Comparison of ENCODE assay signal across 8 mouse cellular contexts in genomic region chr1:156718950-156719805, GRCm38 (mm10). TPM values are rescaled to one million over a fixed set of nuclear protein-coding genes. Genes with fewer than 3 reads are reported as not detected.
DNase-seq lines count a peak whose midpoint lies in the region; ATAC-seq and TF ChIP-seq lines count a peak whose summit lies in the region.

Gene Fam20b, minus strand, starts transcription at chr1:156719086.

- 1% methylated on average over 42 of the region's 47 CpGs for WGBS in cerebellum, adult 2 months
- under 1% methylated on average over 28 of the region's 47 CpGs for WGBS in lung, embryonic 16.5 days

- H3K79me2 ChIP-seq in MEL (ENCODE audit: control insufficient read depth, insufficient read depth, low read length, poor library complexity) = peaks cover 9% of the 10 kb centered on the region

- peak within 1 kb of the TSS; percentile 97 for H3K9ac ChIP-seq in MEL (ENCODE audit: control insufficient read depth, low read depth, low read length, poor library complexity, severe bottlenecking)
- peak within 1 kb of the TSS; percentile 73 for H3K9ac ChIP-seq in lung, embryonic 16.5 days (ENCODE audit: low read length)

- H3K9me3 ChIP-seq in MEL (replicated peaks; ENCODE audit: insufficient read depth, low read length) = no peaks in the 10 kb centered on the region
- H3K9me3 ChIP-seq in lung, embryonic 16.5 days (ENCODE audit: control insufficient read depth, low read length) = no peaks in the 10 kb centered on the region

- peak within 1 kb of the TSS; percentile 77 for H3K4me2 ChIP-seq in lung, embryonic 16.5 days (ENCODE audit: low read depth, low read length)

- peak in 1 of 2 experiments; percentile 14; a peak in 1 of 4 replicates for TF ChIP-seq EP300 in MEL (IDR thresholded peaks at IDR 0.05; ENCODE audit: low read depth in 1 of 2, low read length in 2 of 2)

- peak in 1 of 2 experiments; percentile 44; a peak in 1 of 4 replicates for TF ChIP-seq POLR2A in MEL (IDR thresholded peaks at IDR 0.05; ENCODE audit: control insufficient read depth in 1 of 2, insufficient read depth in 1 of 2, low read depth in 1 of 2, low read length in 2 of 2, poor library complexity in 1 of 2)
- TF ChIP-seq POLR2A in cerebellum, adult 2 months (IDR thresholded peaks at IDR 0.05; ENCODE audit: borderline replicate concordance, insufficient read depth, low read length) = peak; percentile 54; the same call in 1 of the 2 replicates

- peaks cover 0 to 14% of the 10 kb centered on the region in 2 experiments; a peak in 2 of 4 replicates for H3K36me3 ChIP-seq in MEL (ENCODE audit: control insufficient read depth in 1 of 2, insufficient read depth in 2 of 2, low read length in 2 of 2)
- H3K36me3 ChIP-seq in lung, embryonic 16.5 days (ENCODE audit: control insufficient read depth, insufficient read depth, low read length) = no peaks in the 10 kb centered on the region

- no peak for TF ChIP-seq RAD21 in MEL (IDR thresholded peaks at IDR 0.05; ENCODE audit: low read depth, low read length)

- H3K4me1 ChIP-seq in MEL (ENCODE audit: control insufficient read depth in 1 of 2, insufficient read depth in 2 of 2, low read length in 2 of 2) = peaks cover 6 to 28% of the 10 kb centered on the region in 2 experiments; a peak in 3 of 4 replicates
- no peaks in the 10 kb centered on the region for H3K4me1 ChIP-seq in cerebellum, adult 2 months (ENCODE audit: control insufficient read depth, insufficient read depth, low read length)
- peaks cover 7% of the 10 kb centered on the region for H3K4me1 ChIP-seq in lung, embryonic 16.5 days (replicated peaks; ENCODE audit: control insufficient read depth, insufficient read depth, low read length)

- H3K27me3 ChIP-seq in MEL (ENCODE audit: control insufficient read depth in 1 of 2, insufficient read depth in 2 of 2, low read length in 2 of 2) = no peaks in the 10 kb centered on the region
- H3K27me3 ChIP-seq in cerebellum, adult 2 months (ENCODE audit: control insufficient read depth, insufficient read depth, low read length) = no peaks in the 10 kb centered on the region
- no peaks in the 10 kb centered on the region for H3K27me3 ChIP-seq in lung, embryonic 16.5 days (ENCODE audit: control insufficient read depth, insufficient read depth, low read depth, low read length)

- ATAC-seq in hematopoietic stem cell, adult 5-6 weeks (replicated peaks in 1 of 2; ENCODE audit: insufficient read depth in 1 of 2, low FRiP score in 2 of 2, low TSS enrichment in 1 of 2, low read depth in 1 of 2, poor library complexity in 2 of 2, severe bottlenecking in 2 of 2) = peak; percentile 95 to 97
- peak; percentile 98 for ATAC-seq in lung, embryonic 16.5 days (ENCODE audit: low read depth)

- peak within 1 kb of the TSS; percentile 66 for H3K27ac ChIP-seq in MEL (ENCODE audit: control insufficient read depth, low read depth, low read length)
- peak within 1 kb of the TSS; percentile 64; the same call in 1 of the 2 replicates for H3K27ac ChIP-seq in cerebellum, adult 2 months (ENCODE audit: insufficient read depth, low read length)
- peak within 1 kb of the TSS; percentile 63 for H3K27ac ChIP-seq in lung, embryonic 16.5 days (ENCODE audit: low read length)

- H3K4me3 ChIP-seq in MEL (ENCODE audit: control insufficient read depth in 1 of 2, insufficient read depth in 1 of 2, low read depth in 2 of 2, low read length in 2 of 2) = peak within 1 kb of the TSS; percentile 98
- peak within 1 kb of the TSS; percentile 64 for H3K4me3 ChIP-seq in cerebellum, adult 2 months (replicated peaks; ENCODE audit: insufficient read depth, low read depth, low read length)
- H3K4me3 ChIP-seq in lung, embryonic 16.5 days (ENCODE audit: low read length) = peak within 1 kb of the TSS; percentile 56

- no peak for TF ChIP-seq CTCF in MEL (IDR thresholded peaks at IDR 0.05 in 2 of 3, conservative IDR thresholded peaks at IDR 0.05 in 1 of 3; ENCODE audit: control insufficient read depth in 1 of 3, insufficient read depth in 1 of 3, low read depth in 2 of 3, low read length in 3 of 3, poor library complexity in 1 of 3, severe bottlenecking in 1 of 3)
- no peak for TF ChIP-seq CTCF in cerebellum, adult 2 months (IDR thresholded peaks at IDR 0.05; ENCODE audit: borderline replicate concordance, insufficient read depth, low read depth, low read length)

- peak; percentile 96 for DNase-seq in MEL (ENCODE audit: low read depth, low spot score)
- DNase-seq in cerebellum, adult 2 months = peak; percentile 97 to 98
- DNase-seq in forelimb bud, embryonic 11.5 days (ENCODE audit: low read depth, low spot score) = peak; percentile 97
- peak; percentile 88 for DNase-seq in layer of hippocampus, adult 9-10 months (ENCODE audit: low spot score)
- peak; percentile 93 for DNase-seq in ovary, postnatal 10 days (ENCODE audit: low spot score)
- peak; percentile 95 to 96 for DNase-seq in thymus, postnatal 10 days (ENCODE audit: low spot score in 2 of 2)

TF ChIP-seq in MEL, 35 proteins besides CTCF, POLR2A, EP300 and RAD21:
- no peak for TF ChIP-seq ZKSCAN1 (IDR thresholded peaks at IDR 0.05; ENCODE audit: low read depth, low read length)
- TF ChIP-seq ZC3H11A (IDR thresholded peaks at IDR 0.05; ENCODE audit: low read depth, low read length) = no peak
- TF ChIP-seq USF1 (IDR thresholded peaks at IDR 0.05; ENCODE audit: low read depth, low read length) = no peak
- no peak for TF ChIP-seq ZMIZ1 (IDR thresholded peaks at IDR 0.05; ENCODE audit: low read depth, low read length)
- TF ChIP-seq SIN3A (IDR thresholded peaks at IDR 0.05; ENCODE audit: low read length) = peak; percentile 90
- TF ChIP-seq KAT2A (conservative IDR thresholded peaks at IDR 0.05; ENCODE audit: low read depth, low read length) = no peak; the same call in 1 of the 2 replicates
- no peak for TF ChIP-seq TAL1 (IDR thresholded peaks at IDR 0.05; ENCODE audit: low read length)
- TF ChIP-seq JUND (IDR thresholded peaks at IDR 0.05; ENCODE audit: low read depth, low read length) = no peak
- TF ChIP-seq POLR2AphosphoS5 (IDR thresholded peaks at IDR 0.05; ENCODE audit: borderline replicate concordance, low read depth, low read length) = no peak
- TF ChIP-seq MAX (IDR thresholded peaks at IDR 0.05; ENCODE audit: low read length) = no peak
- peak; percentile 56 for TF ChIP-seq NRF1 (IDR thresholded peaks at IDR 0.05; ENCODE audit: insufficient read depth, low read depth, low read length, poor library complexity, severe bottlenecking)
- 0 out of 2 replicates have a peak, but pooled peaks have one; percentile 36 for TF ChIP-seq TBP (IDR thresholded peaks at IDR 0.05; ENCODE audit: low read depth, low read length)
- TF ChIP-seq RCOR1 (IDR thresholded peaks at IDR 0.05; ENCODE audit: low read depth, low read length) = no peak
- TF ChIP-seq GABPA (IDR thresholded peaks at IDR 0.05; ENCODE audit: low read depth, low read length) = no peak
- no peak for TF ChIP-seq GATA1 (IDR thresholded peaks at IDR 0.05; ENCODE audit: low read depth, low read length)
- peak; percentile 51; the same call in 1 of the 2 replicates for TF ChIP-seq MXI1 (IDR thresholded peaks at IDR 0.05; ENCODE audit: low read depth, low read length)
- TF ChIP-seq TCF12 (IDR thresholded peaks at IDR 0.05; ENCODE audit: low read depth, low read length) = peak; percentile 40
- TF ChIP-seq ETS1 (IDR thresholded peaks at IDR 0.05; ENCODE audit: low read depth, low read length) = peak; percentile 26; the same call in 1 of the 2 replicates
- no peak for TF ChIP-seq SMC3 (IDR thresholded peaks at IDR 0.05; ENCODE audit: low read depth, low read length)
- peak; percentile 54 for TF ChIP-seq NELFE (IDR thresholded peaks at IDR 0.05; ENCODE audit: low read depth, low read length)
- TF ChIP-seq CHD1 (IDR thresholded peaks at IDR 0.05; ENCODE audit: low read depth, low read length) = peak; percentile 97
- TF ChIP-seq USF2 (IDR thresholded peaks at IDR 0.05; ENCODE audit: borderline replicate concordance in 1 of 2, insufficient read depth in 1 of 2, low read depth in 1 of 2, low read length in 2 of 2) = no peak
- peak; percentile 61 for TF ChIP-seq ELF1 (IDR thresholded peaks at IDR 0.05; ENCODE audit: low read depth, low read length)
- TF ChIP-seq HCFC1 (IDR thresholded peaks at IDR 0.05; ENCODE audit: low read depth, low read length) = peak; percentile 72
- peak; percentile 91; the same call in 1 of the 2 replicates for TF ChIP-seq MAZ (IDR thresholded peaks at IDR 0.05; ENCODE audit: low read depth, low read length)

RNA-seq across cellular contexts. Expression of gene Fam20b, which starts in this region (rescaled TPM):
- 19.4 and 19.6 TPM in 2 replicates for total RNA-seq in MEL (2012; rRNA removed)
- 10 to 100 TPM in 1 of 2 experiments, not detected in 1; 22.0 TPM for polyA plus RNA-seq in MEL (2012; ENCODE audit: insufficient read depth in 1 of 2, insufficient read length in 2 of 2, low read depth in 1 of 2, low replicate concordance in 2 of 2, missing spikeins in 1 of 2)
- 47.0 and 48.8 TPM in 2 replicates for polyA plus RNA-seq in cerebellum, adult 2 months (2012; rRNA removed)
- 41.6 and 43.4 TPM in 2 replicates for total RNA-seq in hematopoietic stem cell, adult 5-6 weeks (2017)
- polyA plus RNA-seq in lung, embryonic 16.5 days (2015; fragmentation: Nextera tagmentation; extraction: Ambion mirVana) = 19.7 and 23.6 TPM in 2 replicates

Comparison
In these comparisons a context has a peak if more than half of its experiments do, and no peak if none do; other contexts are left out.
1. Peak in every context shown above with its lines: DNase-seq, ATAC-seq, H3K4me3 ChIP-seq and H3K27ac ChIP-seq.